Mouse (Mus musculus) 416B (cell line): ENCODE measurements around the gene Rnf20.
"Not testable (repeated sequence)": the region's sequence is repeated elsewhere in the genome, so short reads cannot be mapped to it uniquely, and the experiment has no call there.

Experiments
- DNase-seq: peaks from one replicate; pipeline ENCODE4 v3.0.0; 2011; ENCODE audit warnings: low read depth

Rnf20 gene

DNA sequence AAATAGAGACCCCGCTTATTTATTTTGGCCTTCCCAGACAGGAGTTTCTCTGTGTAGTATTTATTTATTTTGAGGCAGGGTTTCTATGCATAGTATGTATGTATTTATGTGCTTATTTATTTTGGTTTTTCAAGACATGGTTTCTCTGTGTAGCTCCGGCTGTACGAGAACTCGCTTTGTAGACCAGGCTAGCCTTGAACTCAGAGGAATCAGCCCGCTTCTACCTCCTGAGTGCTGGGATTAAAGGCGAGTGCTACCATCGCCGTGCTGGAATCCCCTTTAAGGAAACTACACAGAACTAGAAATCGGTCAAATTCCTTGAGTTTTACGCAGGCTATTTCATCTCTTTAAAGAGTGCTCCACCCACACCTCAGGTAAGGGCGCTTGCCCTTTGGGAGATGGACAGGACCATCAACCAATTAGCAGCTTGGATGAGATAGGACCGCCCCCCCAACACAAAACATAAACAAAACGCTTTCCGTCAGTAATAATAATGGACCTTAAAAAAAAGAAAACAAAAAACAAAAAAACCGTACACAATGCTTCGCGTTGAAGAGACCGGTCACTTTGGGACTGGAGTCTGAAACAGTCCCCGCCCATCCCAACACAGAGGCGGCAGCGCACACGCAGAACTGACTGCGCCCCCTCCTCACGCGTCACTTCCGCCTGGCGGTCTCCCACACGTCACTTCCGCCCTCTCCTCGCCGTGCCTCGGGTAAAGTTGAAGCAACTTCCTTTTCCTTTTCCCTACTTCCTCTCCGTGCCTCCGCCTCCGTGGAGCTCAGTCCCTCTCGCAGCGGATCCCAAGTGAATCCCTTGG is at the start of gene Rnf20:
TSS of gene Rnf20 (plus strand) at position 688 of the 820 bp plus-strand sequence.
- DNase-seq: peak; percentile 97

DNA sequence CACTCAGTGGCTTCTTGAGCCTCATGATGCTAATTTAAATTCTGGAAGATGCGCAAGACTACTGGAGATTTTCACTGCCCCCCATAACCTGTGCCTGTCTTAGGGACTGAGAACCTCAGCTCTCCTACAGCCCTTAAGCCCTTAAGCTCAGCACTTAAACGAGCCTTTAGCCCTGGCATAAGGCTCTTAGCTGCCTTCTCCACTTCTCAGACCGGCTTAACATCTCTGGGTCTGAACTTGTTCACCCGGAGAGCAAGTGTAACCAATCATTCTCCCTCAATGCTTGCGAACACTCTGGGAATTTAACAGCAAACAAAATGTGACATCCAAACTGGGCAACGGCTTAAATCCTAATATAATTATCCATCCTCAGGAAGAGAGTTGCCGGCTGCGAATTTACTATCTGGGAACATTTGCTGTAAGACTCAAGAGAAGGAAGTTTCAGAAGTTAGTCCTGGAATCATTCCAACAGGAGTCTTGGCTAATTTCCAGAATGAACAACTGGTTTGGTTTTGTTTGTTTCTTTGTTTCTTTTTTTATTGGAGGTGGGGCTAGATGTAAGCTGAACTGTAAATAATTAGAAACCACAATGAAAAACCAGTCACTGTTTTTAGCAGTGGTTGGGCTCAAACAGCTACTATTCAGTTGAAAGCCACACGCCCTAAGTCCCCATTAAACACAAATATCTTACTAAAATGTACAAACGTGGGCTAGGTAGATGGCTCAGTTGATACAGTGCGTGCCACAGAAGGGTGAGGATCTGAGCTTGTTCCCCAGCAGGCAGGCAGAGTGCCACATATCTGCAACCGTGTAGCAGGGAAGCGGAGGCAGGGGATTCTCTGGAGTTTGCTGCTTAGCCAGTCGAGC is 47.6 kb upstream of the Rnf20 start:
- no peak for DNase-seq

DNA sequence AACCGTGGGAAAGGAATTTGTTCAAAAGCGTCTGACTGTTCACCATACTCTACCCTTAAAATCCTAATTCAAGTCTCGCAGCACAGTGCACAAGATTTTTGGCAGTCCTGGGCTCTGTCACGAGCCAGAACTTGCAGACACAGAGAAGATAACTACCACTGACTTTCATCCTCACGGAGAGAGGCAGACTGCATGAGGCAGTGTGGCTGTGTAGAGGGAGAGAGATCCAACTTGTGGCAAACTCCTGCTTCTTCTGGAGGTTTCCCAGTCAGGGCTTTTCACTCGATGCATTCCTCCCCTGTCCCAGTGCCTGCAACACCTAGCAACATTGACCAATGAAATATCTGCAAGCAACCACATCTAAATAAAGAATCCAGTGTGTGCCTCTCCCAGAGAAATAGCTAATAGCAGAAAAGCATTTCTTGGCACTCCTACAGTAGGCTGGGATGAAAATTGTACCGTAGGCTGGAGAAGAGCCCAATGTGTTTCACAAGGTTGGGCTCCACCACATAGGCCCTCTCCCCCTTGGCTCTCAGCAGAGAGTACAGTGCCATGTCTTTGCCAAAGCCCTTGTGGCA is 46.2 kb upstream of the Rnf20 start:
- no peak for DNase-seq

DNA sequence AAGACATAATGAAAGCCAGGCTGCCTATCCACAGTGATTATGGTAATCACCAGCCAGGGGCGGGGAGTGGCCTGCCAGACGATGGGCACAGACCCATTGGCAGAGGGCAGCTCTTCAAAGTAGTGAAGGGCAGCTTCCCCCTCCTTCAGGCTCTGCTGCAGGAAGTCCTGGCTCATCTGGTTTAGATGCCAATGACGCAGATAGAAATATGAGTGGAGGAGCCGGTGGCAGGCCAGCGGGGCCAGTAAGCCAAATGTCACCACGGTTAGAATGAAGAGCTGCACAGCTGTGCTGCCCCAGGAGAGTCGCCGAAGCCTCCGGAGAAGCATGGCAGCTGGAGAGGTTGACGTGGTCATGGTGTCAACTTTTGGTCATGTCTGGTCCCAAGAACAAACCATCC is 45.0 kb upstream of the Rnf20 start:
- no peak for DNase-seq

DNA sequence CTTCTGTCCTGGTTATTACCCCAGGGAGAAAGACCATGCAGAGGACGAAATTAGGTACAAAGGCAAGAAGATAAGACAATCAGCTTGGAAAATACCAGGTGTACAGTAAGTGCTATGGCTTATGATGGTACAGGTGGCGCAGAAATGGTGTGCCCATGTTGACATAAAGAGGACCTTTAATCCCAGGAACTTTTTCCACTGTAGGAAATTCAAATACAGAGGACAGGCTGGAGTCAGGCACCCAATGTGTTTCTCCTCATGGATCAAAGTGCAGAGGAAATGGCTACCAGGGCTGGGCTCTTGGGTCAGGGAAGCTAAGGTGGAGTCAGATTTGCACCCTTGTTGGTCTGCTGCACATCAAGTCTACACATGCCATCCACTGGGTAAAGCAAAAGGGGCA is 41.7 kb upstream of the Rnf20 start:
- no peak for DNase-seq

DNA sequence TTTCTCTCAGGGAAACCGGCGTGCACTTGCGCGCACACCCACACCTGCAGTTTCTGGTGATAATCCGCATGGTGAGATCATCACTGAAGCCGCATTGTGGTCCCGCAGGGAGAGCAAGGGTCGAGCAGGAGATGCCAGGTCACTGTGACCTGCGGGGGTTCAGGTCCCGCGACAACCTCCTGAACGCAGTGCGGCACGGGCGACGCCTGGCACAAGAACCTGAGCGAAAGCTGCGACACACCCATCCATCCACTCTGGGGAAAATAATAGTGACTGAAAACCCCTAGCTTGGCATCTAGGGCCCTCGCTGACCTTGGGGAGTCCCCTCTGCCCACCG is 35.0 kb upstream of the Rnf20 start:
- DNase-seq: no peak

DNA sequence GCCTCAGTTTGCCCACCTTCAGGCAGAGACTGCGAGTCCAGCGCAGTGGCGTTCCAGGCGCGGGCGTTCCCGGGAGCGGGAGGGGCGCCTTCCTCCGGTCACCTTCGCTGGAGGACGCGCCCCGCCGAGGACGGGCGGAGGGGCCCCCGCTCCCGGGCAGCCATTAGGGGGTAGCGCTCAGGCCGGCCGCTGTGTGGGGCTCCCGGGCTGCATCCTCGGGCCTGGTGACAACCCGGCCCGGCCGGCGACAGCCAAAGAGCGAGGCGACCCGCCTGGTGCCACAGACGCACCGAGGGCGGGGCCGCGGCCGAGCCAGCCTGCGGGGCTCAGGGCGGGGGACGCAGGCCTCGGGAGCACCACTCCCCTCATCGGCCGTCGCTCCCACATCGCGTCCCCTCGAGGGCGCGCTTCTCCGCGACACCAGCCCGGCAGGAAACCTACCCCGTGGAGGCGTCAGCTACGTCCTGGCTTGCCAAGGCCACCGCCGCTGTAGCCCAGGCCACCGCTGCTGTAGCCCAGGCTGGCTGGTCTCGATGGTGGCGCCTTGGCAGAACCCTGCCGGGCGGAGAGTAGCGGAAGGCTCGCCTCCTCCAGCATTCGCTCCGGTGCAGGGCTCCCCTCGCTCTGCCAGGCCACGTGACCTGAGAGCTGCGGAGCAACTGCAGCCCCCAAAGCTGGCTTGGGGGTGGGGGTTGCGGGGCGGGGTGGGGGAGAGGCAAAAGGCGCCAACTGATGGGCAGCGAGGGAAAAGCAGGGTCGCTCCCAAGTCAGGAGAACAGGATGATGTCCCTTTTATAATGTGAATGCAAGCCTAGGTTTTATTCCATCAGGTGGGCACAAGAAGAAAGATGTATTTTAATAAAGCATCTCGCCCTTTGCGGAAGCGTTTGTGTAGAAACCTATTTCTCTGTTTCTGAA is 34.4 kb upstream of the Rnf20 start, which contains the start of gene Tmem246:
TSS of gene Tmem246 (minus strand) at position 694 of the 918 bp plus-strand sequence.
- no peak for DNase-seq

DNA sequence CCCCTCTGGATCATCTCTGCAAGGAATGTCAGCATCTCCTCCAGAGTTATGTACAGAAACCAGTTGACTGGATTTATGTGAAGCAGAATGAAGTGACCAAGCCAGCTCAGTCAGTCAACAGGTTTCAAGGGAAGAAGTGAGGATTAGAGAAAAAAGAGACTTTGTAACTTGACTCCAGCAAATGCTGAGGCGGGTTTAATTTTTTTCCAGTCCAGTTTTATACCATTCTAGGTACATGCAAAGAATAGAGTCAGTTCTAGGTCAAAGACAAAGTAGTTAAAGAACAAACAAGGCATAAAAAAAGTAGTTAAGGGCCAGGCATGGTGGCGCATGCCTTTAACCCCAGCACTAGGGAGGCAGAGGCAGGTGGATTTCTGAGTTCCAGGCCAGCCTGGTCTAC is 28.6 kb upstream of the Rnf20 start:
- DNase-seq: no peak

DNA sequence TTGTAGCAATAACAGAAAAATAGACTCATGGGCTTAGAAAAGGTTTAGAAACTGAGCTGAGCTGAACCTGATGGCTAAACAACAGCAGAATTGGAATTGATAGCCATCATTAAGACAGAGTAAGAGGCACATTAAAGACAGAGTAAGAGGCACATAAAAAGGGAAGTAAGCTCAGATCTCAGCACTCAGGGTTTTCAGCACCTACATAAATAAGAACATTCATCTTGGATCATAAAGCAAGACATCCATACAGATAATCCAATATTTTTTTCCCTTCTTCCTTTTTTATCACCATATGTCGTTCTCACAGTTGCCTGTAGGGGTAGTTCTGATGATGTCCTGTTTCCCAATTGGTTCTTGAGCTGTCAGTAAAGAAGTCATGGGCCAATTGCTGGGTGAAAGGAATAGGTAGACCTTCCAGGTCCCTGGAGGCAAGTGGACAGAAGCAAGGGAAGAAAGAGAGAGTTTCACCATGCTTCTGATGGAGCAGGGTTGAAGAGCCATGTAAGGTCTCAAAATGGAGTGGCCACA is 27.7 kb upstream of the Rnf20 start:
- DNase-seq: no peak

DNA sequence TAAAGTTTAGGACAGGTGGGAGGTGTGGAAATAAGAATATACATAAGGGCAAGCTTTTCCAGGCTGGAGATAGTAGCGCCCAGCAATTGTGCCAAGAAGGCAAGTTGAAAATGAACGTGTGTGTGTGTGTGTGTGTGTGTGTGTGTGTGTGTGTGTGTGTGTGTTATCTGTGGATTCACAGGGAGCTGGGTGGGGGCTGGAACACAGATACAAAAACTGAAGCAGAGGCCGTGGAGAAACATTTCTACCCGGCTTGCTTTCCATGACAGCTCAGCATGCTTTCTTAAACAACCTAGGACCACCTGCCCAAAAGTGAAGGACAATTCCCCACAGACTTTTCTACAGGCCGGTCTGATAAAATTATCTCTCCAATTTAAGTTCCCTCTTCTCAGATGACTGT is 27.2 kb upstream of the Rnf20 start:
- DNase-seq: no peak

DNA sequence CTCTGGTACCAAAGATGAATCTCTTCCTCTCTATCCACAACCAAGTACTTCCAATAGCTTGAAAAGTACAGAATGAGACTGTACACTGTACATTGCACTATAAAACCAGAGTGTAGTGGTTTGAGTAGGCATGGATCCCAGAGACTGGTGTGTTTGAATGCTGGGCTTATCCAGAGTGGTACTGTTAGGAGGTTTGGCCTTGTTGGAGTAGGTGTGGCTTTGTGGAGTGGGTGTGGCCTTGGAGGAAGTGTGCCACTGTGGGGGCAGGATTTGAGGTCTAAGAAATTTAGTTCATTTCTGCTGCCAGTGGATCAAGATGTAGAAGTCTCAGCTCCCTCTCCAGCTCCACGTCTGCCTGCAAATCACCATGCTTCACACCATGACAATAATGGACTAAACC is 26.3 kb upstream of the Rnf20 start:
- DNase-seq: no peak

DNA sequence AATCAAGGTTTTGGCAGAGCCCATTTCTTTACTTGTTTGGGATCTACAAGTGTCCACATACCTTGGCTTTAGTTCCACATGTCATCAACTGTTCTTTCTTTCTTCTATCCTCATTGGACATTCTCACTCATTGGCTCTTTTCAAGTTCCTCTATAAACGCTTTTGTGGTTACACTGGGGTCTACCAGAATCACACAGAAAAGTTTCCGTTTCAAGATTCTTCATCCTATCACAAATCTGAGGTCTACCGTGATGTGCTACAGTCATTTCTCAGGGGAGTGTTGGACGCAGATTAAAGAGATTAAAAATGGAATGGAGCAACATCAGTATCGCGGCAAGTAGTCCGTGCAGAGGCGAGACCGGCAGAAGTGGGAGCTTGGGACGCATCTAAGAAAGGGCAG is 14.9 kb upstream of the Rnf20 start:
- no peak for DNase-seq

DNA sequence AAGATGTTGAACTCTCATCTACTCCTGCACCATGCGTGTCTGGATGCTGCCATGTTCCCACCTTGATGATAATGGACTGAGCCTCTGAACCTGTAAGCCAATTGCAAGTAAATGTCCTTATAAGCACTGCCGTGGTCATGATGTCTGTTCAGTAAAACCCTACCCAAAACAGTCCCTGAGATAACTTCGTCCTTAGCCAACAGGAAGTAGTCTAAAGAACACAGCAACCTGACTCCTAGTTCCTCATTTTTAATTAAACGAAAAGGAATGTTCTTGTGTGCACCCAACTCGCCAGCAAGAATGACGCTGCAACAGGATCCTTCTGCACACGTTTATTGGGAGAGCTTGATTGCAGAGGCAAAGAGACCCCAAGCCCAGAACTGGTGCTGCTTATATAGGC is 11.9 kb upstream of the Rnf20 start:
- DNase-seq: peak; percentile 33

DNA sequence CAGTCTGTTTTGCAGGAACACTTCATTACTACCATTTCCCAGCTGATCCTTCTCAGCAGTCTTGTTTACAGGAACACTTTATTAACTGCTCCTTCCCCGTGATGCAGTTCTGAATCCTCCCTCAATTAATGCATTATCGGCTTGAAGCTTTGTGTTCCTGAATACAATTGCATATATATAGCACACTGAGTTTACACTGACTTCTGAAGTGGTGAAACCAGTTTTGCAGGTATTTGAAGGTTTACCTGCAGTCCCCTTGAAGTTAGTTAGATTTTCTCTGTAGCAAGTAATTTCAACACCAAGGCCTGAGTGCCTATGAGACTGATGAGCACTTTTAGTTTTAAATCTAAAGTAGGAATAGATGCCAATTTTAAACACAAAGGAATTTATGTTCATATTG is 9.5 kb upstream of the Rnf20 start:
- DNase-seq: no peak

DNA sequence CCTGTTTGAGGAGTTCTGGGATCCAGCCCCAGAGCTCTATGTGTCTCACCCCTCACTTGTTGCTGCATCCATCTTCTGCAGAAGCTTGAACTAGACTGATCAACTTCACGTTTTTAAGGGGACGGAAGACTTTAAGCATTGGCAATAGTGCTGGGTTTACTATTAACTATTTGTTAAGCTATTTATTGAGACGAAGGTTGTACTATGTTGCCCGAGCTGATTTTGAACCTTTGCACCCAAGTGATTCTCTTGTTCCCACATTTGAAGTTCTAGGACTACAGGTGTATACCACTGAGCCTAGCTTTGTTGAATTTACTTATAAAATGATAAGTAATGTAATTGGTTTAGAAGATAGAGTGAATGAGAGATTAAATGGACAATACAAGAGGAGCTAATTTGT is 7.9 kb upstream of the Rnf20 start:
- DNase-seq: no peak

DNA sequence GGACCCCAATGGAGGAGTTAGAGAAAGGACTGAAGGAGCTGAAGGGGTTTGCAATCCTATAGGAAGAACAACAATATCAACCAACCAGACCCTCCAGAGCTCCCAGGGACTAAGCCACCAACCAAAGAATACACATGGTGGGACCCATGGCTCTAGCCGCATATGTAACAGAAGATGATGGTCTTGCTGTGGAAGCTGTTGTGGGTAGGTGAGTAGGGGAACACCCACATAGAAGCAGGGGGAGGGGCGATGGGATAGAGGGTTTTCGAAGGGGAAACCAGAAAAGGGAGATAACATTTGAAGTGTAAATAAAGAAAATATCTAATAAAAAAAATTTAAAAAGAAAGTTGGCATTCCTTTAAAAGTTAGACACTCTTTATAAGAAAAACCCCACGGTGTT is 6.8 kb upstream of the Rnf20 start:
- not testable (repeated sequence) for DNase-seq

DNA sequence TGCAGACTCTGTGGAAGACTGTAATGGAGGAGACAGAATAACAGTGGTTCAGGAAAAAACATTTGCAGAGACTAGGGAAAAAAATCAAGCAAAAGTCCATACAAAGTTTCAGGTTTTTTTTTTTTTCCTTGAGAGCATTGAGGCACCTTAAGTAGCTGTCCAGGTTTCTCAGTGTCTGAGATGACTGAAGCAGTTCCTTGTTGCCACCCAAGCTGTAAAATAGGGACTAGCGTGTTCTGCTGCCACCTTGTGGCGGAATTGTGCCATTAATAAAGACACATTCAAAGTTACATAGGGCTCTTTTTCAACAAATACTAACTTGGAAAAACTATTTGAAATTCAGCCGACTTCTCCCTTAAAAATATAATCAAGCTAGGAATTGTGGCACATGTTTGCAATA is 4.8 kb upstream of the Rnf20 start:
- peak; percentile 78 for DNase-seq

DNA sequence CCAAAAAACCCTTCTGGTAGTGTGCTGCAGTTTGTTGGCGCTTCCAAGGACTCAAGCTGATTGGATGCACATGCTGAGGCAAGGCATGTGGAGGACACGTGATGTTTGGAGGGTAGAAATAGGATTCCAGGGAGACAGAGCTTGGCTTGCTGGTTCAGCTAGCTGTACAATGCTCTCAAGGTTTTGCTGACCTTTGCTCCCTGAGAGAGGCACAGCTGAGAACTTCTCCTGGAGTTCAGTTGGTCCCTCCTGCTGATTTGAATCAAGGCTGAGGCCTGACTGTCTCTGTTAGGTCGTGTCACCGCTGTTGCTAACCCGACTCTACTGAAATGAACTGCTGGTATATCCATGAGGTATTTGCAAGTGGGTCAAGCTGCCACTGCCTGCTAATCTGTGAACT is 2.9 kb upstream of the Rnf20 start:
- no peak for DNase-seq

DNA sequence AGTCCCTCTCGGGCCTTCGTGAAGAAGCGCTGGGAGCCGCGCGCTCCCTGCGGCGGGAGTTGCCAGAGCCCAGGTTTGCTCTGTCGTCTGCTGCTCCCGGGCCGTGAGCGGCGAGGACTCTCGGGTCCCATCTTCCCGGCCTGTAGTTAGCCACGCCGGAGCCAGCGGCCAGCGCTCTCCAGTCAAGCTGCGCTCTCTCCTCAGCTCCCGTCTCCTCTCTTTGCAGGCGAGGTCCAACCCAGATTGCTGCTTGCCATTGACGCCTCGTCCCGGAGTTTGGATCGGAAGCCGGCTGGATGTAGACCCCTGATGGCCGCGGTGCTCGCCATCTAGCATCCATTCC is 304 bp downstream of the Rnf20 start:
- DNase-seq: no peak

DNA sequence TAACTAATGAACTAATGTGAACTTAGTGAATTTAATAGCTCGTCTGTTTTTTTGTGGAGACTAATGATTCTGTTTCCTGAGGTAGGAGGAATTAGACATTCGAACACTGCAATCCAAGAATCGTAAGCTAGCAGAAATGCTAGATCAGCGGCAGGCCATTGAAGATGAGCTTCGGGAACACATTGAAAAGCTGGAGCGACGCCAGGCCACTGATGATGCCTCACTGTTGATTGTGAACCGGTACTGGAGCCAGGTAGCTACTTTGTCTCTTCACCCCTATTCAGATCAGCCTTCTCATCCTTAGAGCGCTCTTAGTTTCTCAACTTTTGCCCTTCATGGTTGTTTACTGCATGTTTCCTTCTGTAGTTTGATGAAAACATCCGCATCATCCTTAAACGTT is 6.0 kb downstream of the Rnf20 start:
- DNase-seq: no peak

DNA sequence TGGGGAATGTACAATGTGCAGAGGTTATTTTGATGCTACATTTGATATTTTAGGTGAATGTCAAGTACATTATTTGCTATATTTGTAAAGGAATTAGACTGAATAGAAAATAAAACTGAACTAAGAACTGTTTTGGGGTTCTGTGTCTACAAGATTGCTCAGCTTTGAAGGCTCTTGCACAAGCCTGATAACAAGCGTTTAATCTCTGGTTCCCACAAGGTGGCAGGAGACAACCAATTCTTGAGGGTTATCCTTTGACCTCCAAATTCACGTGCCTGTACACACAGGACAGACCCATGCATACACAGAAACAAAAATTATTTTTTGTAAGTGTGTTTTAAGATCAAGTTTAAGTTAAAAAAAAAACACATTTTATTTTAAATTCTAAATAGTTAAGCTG is 8.1 kb downstream of the Rnf20 start:
- peak; percentile 34 for DNase-seq

DNA sequence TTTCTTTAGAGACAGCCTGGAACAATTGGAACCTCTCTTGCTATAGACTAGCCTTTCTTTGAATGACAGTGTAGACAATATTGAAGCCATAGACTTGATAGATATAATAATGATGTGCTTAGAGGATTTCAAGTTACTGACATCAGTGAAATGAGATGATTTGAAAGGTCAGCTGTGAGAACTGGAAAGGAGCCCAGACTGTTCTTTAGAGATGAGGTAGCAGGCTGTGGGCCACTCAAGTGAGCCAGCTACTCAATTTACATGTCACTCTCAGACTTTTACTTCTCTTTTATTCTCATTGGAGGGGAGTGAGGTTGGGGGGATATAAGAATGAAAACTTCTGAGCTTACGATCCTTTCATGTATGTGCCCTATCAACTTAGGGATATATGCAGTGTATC is 27.6 kb downstream of the Rnf20 start:
- no peak for DNase-seq
